Comparison of ENCODE assay signal across 24 mouse cellular contexts in the genomic region with DNA sequence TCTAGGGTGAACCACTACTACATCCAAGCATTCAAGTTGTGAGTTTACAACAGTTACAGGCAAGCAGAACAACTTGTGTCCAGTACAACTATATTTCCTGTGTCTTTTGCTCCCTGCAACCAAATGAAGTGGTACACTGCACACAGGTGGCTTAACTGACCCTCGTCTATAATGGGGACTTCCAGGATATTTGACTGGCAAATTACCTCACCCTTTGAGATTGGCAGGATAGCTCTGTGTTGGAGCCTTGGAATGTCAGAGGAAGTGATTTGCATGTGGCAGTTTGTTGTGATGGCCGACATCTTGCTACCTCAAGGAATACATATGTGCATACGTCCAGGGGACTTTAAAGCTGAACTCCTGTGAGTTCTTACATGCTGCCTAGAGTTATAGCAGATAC.
DNase-seq lines count a peak whose midpoint lies in the region; ATAC-seq and TF ChIP-seq lines count a peak whose summit lies in the region.
"Had no signal": no experiment of that assay in that cellular context is flagged by ENCODE, and none has a peak within 500 bp of the region (broad histone marks: within the 10 kb centered on the region; RNA-seq: fewer than 3 reads in every experiment).

No protein-coding gene starts in this region.

- no peak overlapping the region for H3K4me3 ChIP-seq in gastrocnemius, adult 2 months
- H3K4me3 ChIP-seq in left cerebral cortex, adult 2 months = no peak overlapping the region
- no peak overlapping the region for H3K4me3 ChIP-seq in hindbrain, embryonic 12.5 days
- H3K4me3 ChIP-seq: embryonic facial prominence, embryonic 13.5 days; embryonic facial prominence, embryonic 15.5 days; erythroblast, embryonic 14.5 days; forebrain, embryonic 10.5 days; forebrain, embryonic 13.5 days; forebrain, embryonic 15.5 days had no signal

- H3K9ac ChIP-seq in hindbrain, embryonic 12.5 days = no peak overlapping the region
- H3K9ac ChIP-seq: embryonic facial prominence, embryonic 13.5 days; embryonic facial prominence, embryonic 15.5 days; forebrain, embryonic 13.5 days; forebrain, embryonic 15.5 days; forebrain, postnatal 0 days had no signal

- intact Hi-C loops in gastrocnemius, adult 2 months (cut with DNase I) = no loop called here
- intact Hi-C loops in gastrocnemius, postnatal 36 days (cut with DNase I) = no loop called here
- intact Hi-C loops in left cerebral cortex, adult 2 months (cut with DNase I) = no loop called here

- no peak for TF ChIP-seq CTCF in gastrocnemius, adult 2 months (IDR thresholded peaks at IDR 0.05)
- no peak for TF ChIP-seq CTCF in left cerebral cortex, adult 2 months (IDR thresholded peaks at IDR 0.05)

- WGBS in hindbrain, embryonic 12.5 days = 78% methylated on average over 3 of the region's 3 CpGs

- no peaks in the 10 kb centered on the region for H3K36me3 ChIP-seq in hindbrain, embryonic 12.5 days
- H3K36me3 ChIP-seq: embryonic facial prominence, embryonic 13.5 days; embryonic facial prominence, embryonic 15.5 days; forebrain, embryonic 10.5 days; forebrain, embryonic 15.5 days had no signal

- H3K9me3 ChIP-seq in hindbrain, embryonic 12.5 days (replicated peaks) = no peaks in the 10 kb centered on the region
- H3K9me3 ChIP-seq: embryonic facial prominence, embryonic 13.5 days; embryonic facial prominence, embryonic 15.5 days; forebrain, embryonic 10.5 days; forebrain, embryonic 13.5 days; forebrain, embryonic 15.5 days; G1E had no signal

- no peak for DNase-seq in gastrocnemius, adult 2 months
- DNase-seq in gastrocnemius, postnatal 36 days = no peak
- peak; percentile 17 for DNase-seq in ZHBTc4 (ENCODE audit: low read depth, low spot score)
- no peak for DNase-seq in left cerebral cortex, adult 2 months (ENCODE audit: extremely low spot score in 1 of 2, low spot score in 2 of 2)
- DNase-seq: adrenal gland, adult 2 months; adrenal gland, postnatal 10 days; adrenal gland, postnatal 25 days; cerebellum, adult 11 months; cerebellum, adult 18-20 months; cerebellum, adult 8-10 months; cerebellum, adult 9-11 months; cerebellum, postnatal 14 days; cerebellum, postnatal 36 days; embryo, embryonic 11 days; forebrain, postnatal 0 days had no signal

- peaks cover 25% of the 10 kb centered on the region for H3K4me1 ChIP-seq in hindbrain, embryonic 12.5 days

- no peaks in the 10 kb centered on the region for H3K27me3 ChIP-seq in hindbrain, embryonic 12.5 days
- H3K27me3 ChIP-seq: embryonic facial prominence, embryonic 13.5 days; embryonic facial prominence, embryonic 15.5 days; forebrain, embryonic 13.5 days; forebrain, embryonic 15.5 days; Patski had no signal

- H3K4me2 ChIP-seq in hindbrain, embryonic 12.5 days (replicated peaks) = no peak overlapping the region
- H3K4me2 ChIP-seq: embryonic facial prominence, embryonic 13.5 days; embryonic facial prominence, embryonic 15.5 days; forebrain, embryonic 13.5 days; forebrain, embryonic 15.5 days had no signal

- peak overlapping the region; percentile 89; the same call in 1 of the 2 replicates for H3K27ac ChIP-seq in gastrocnemius, adult 2 months
- H3K27ac ChIP-seq in left cerebral cortex, adult 2 months = no peak overlapping the region
- H3K27ac ChIP-seq in hindbrain, embryonic 12.5 days = no peak overlapping the region
- H3K27ac ChIP-seq: embryonic facial prominence, embryonic 13.5 days; embryonic facial prominence, embryonic 15.5 days; forebrain, embryonic 10.5 days; forebrain, embryonic 13.5 days; forebrain, embryonic 15.5 days had no signal

- ATAC-seq in hindbrain, embryonic 12.5 days (ENCODE audit: low FRiP score) = no peak
- ATAC-seq: forebrain, embryonic 13.5 days; forebrain, embryonic 15.5 days; forebrain, postnatal 0 days; Patski had no signal
